Mouse (Mus musculus): ENCODE results near the gene Fndc1. TPM values are rescaled to one million over a fixed set of nuclear protein-coding genes. Genes with fewer than 3 reads are reported as not detected.

Fndc1 gene
- polyA plus RNA-seq, 1 experiment from 2014 or later = 16.7 TPM

- Histone ChIP-seq H3K9ac (ENCODE audit: low read length) (no peak overlapping the region), H3K4me2 (ENCODE audit: low read length) (no peak overlapping the region), H3K4me1 (ENCODE audit: control insufficient read depth in 2 of 2, insufficient read depth in 2 of 2, low read length in 2 of 2) (peaks cover 0 to 2% of the 10 kb centered on the region in 2 experiments; a peak in 1 of 4 replicates), H3K27me3 (ENCODE audit: control insufficient read depth, insufficient read depth, low read length) (peaks cover 3% of the 10 kb centered on the region; the same call in 1 of the 2 replicates), H3K4me3 (ENCODE audit: control insufficient read depth in 1 of 2, insufficient read depth in 1 of 2, low read depth in 1 of 2, low read length in 2 of 2) (no peak overlapping the region), H3K36me3 (ENCODE audit: control insufficient read depth, insufficient read depth, low read length) (no peaks in the 10 kb centered on the region), H3K9me3 (ENCODE audit: control insufficient read depth, low read length) (no peaks in the 10 kb centered on the region), H3K27ac (replicated peaks in 1 of 2; ENCODE audit: control insufficient read depth in 1 of 2, insufficient read depth in 1 of 2, low read depth in 2 of 2, low read length in 2 of 2) (no peak overlapping the region)
- 67% methylated on average over 7 of the region's 7 CpGs for WGBS
- ATAC-seq (ENCODE audit: insufficient number of reproducible peaks, insufficient read depth, low FRiP score, low read depth) = no peak
Measured at GRCm38 (mm10) chr17:7869114-7869513, 42.0 kb upstream of the Fndc1 start.

- H3K4me3 ChIP-seq (ENCODE audit: control insufficient read depth in 1 of 2, insufficient read depth in 1 of 2, low read depth in 1 of 2, low read length in 2 of 2) = no peak overlapping the region
- peaks cover 0 to 2% of the 10 kb centered on the region in 2 experiments; a peak in 1 of 4 replicates for H3K4me1 ChIP-seq (ENCODE audit: control insufficient read depth in 2 of 2, insufficient read depth in 2 of 2, low read length in 2 of 2)
- peaks cover 3% of the 10 kb centered on the region; the same call in 1 of the 2 replicates for H3K27me3 ChIP-seq (ENCODE audit: control insufficient read depth, insufficient read depth, low read length)
- no peak overlapping the region for H3K4me2 ChIP-seq (ENCODE audit: low read length)
- ATAC-seq (ENCODE audit: insufficient number of reproducible peaks, insufficient read depth, low FRiP score, low read depth) = no peak
- no peak overlapping the region for H3K9ac ChIP-seq (ENCODE audit: low read length)
- no peaks in the 10 kb centered on the region for H3K36me3 ChIP-seq (ENCODE audit: control insufficient read depth, insufficient read depth, low read length)
- H3K9me3 ChIP-seq (ENCODE audit: control insufficient read depth, low read length) = no peaks in the 10 kb centered on the region
- no peak overlapping the region for H3K27ac ChIP-seq (replicated peaks in 1 of 2; ENCODE audit: control insufficient read depth in 1 of 2, insufficient read depth in 1 of 2, low read depth in 2 of 2, low read length in 2 of 2)
- WGBS = 9% methylated on average over 4 of the region's 4 CpGs
Measured at GRCm38 (mm10) chr17:7868631-7869030, 41.5 kb upstream of the Fndc1 start.

GRCm38 (mm10) chr17:7864740-7865139 lies 37.6 kb upstream of the Fndc1 start:
- Histone ChIP-seq H3K4me2 (ENCODE audit: low read length) (no peak overlapping the region), H3K27me3 (ENCODE audit: control insufficient read depth, insufficient read depth, low read length) (0 out of 2 replicates have a peak, but pooled peaks cover 3% of the 10 kb centered on the region), H3K9ac (ENCODE audit: low read length) (no peak overlapping the region), H3K4me3 (ENCODE audit: control insufficient read depth in 1 of 2, insufficient read depth in 1 of 2, low read depth in 1 of 2, low read length in 2 of 2) (no peak overlapping the region), H3K9me3 (ENCODE audit: control insufficient read depth, low read length) (no peaks in the 10 kb centered on the region), H3K4me1 (ENCODE audit: control insufficient read depth in 2 of 2, insufficient read depth in 2 of 2, low read length in 2 of 2) (no peaks in the 10 kb centered on the region; a peak in 1 of 4 replicates), H3K36me3 (ENCODE audit: control insufficient read depth, insufficient read depth, low read length) (no peaks in the 10 kb centered on the region), H3K27ac (replicated peaks in 1 of 2; ENCODE audit: control insufficient read depth in 1 of 2, insufficient read depth in 1 of 2, low read depth in 2 of 2, low read length in 2 of 2) (no peak overlapping the region)
- ATAC-seq (ENCODE audit: insufficient number of reproducible peaks, insufficient read depth, low FRiP score, low read depth) = no peak
- 17% methylated on average over 7 of the region's 7 CpGs for WGBS

- H3K36me3 ChIP-seq (ENCODE audit: control insufficient read depth, insufficient read depth, low read length) = no peaks in the 10 kb centered on the region
- no peaks in the 10 kb centered on the region; a peak in 1 of 4 replicates for H3K4me1 ChIP-seq (ENCODE audit: control insufficient read depth in 2 of 2, insufficient read depth in 2 of 2, low read length in 2 of 2)
- H3K4me2 ChIP-seq (ENCODE audit: low read length) = no peak overlapping the region
- H3K9me3 ChIP-seq (ENCODE audit: control insufficient read depth, low read length) = no peaks in the 10 kb centered on the region
- H3K9ac ChIP-seq (ENCODE audit: low read length) = no peak overlapping the region
- ATAC-seq (ENCODE audit: insufficient number of reproducible peaks, insufficient read depth, low FRiP score, low read depth) = no peak
- WGBS = 24% methylated on average over 4 of the region's 4 CpGs
- no peaks in the 10 kb centered on the region for H3K27me3 ChIP-seq (ENCODE audit: control insufficient read depth, insufficient read depth, low read length)
- H3K27ac ChIP-seq (replicated peaks in 1 of 2; ENCODE audit: control insufficient read depth in 1 of 2, insufficient read depth in 1 of 2, low read depth in 2 of 2, low read length in 2 of 2) = no peak overlapping the region
- H3K4me3 ChIP-seq (ENCODE audit: control insufficient read depth in 1 of 2, insufficient read depth in 1 of 2, low read depth in 1 of 2, low read length in 2 of 2) = no peak overlapping the region
Measured at GRCm38 (mm10) chr17:7863745-7864144, 36.6 kb upstream of the Fndc1 start.

GRCm38 (mm10) chr17:7860845-7861360 lies 33.8 kb upstream of the Fndc1 start:
- WGBS = 34% methylated on average over 8 of the region's 8 CpGs
- Histone ChIP-seq H3K27ac (replicated peaks in 1 of 2; ENCODE audit: control insufficient read depth in 1 of 2, insufficient read depth in 1 of 2, low read depth in 2 of 2, low read length in 2 of 2) (no peak overlapping the region), H3K36me3 (ENCODE audit: control insufficient read depth, insufficient read depth, low read length) (no peaks in the 10 kb centered on the region), H3K4me3 (ENCODE audit: control insufficient read depth in 1 of 2, insufficient read depth in 1 of 2, low read depth in 1 of 2, low read length in 2 of 2) (no peak overlapping the region), H3K9me3 (ENCODE audit: control insufficient read depth, low read length) (no peaks in the 10 kb centered on the region), H3K9ac (ENCODE audit: low read length) (no peak overlapping the region), H3K27me3 (ENCODE audit: control insufficient read depth, insufficient read depth, low read length) (no peaks in the 10 kb centered on the region), H3K4me1 (ENCODE audit: control insufficient read depth in 2 of 2, insufficient read depth in 2 of 2, low read length in 2 of 2) (no peaks in the 10 kb centered on the region; a peak in 1 of 4 replicates), H3K4me2 (ENCODE audit: low read length) (no peak overlapping the region)
- no peak for ATAC-seq (ENCODE audit: insufficient number of reproducible peaks, insufficient read depth, low FRiP score, low read depth)

- H3K36me3 ChIP-seq (ENCODE audit: control insufficient read depth, insufficient read depth, low read length) = no peaks in the 10 kb centered on the region
- ATAC-seq (ENCODE audit: insufficient number of reproducible peaks, insufficient read depth, low FRiP score, low read depth) = 0 out of 2 replicates have a peak, but pooled peaks have one; percentile 12
- H3K27ac ChIP-seq (replicated peaks in 1 of 2; ENCODE audit: control insufficient read depth in 1 of 2, insufficient read depth in 1 of 2, low read depth in 2 of 2, low read length in 2 of 2) = no peak overlapping the region
- 71% methylated on average over 6 of the region's 6 CpGs for WGBS
- no peak overlapping the region for H3K9ac ChIP-seq (ENCODE audit: low read length)
- H3K4me3 ChIP-seq (ENCODE audit: control insufficient read depth in 1 of 2, insufficient read depth in 1 of 2, low read depth in 1 of 2, low read length in 2 of 2) = no peak overlapping the region
- no peak overlapping the region for H3K4me2 ChIP-seq (ENCODE audit: low read length)
- H3K4me1 ChIP-seq (ENCODE audit: control insufficient read depth in 2 of 2, insufficient read depth in 2 of 2, low read length in 2 of 2) = no peaks in the 10 kb centered on the region
- no peaks in the 10 kb centered on the region for H3K27me3 ChIP-seq (ENCODE audit: control insufficient read depth, insufficient read depth, low read length)
- H3K9me3 ChIP-seq (ENCODE audit: control insufficient read depth, low read length) = no peaks in the 10 kb centered on the region
Measured at GRCm38 (mm10) chr17:7857658-7858057, 30.6 kb upstream of the Fndc1 start.

GRCm38 (mm10) chr17:7855851-7856250 lies 28.7 kb upstream of the Fndc1 start:
- H3K27ac ChIP-seq (replicated peaks in 1 of 2; ENCODE audit: control insufficient read depth in 1 of 2, insufficient read depth in 1 of 2, low read depth in 2 of 2, low read length in 2 of 2) = no peak overlapping the region

GRCm38 (mm10) chr17:7851979-7852378 lies 24.9 kb upstream of the Fndc1 start:
- Histone ChIP-seq H3K9ac (ENCODE audit: low read length) (no peak overlapping the region), H3K27me3 (ENCODE audit: control insufficient read depth, insufficient read depth, low read length) (no peaks in the 10 kb centered on the region), H3K9me3 (ENCODE audit: control insufficient read depth, low read length) (no peaks in the 10 kb centered on the region), H3K4me2 (ENCODE audit: low read length) (no peak overlapping the region), H3K4me3 (ENCODE audit: control insufficient read depth in 1 of 2, insufficient read depth in 1 of 2, low read depth in 1 of 2, low read length in 2 of 2) (no peak overlapping the region), H3K4me1 (ENCODE audit: control insufficient read depth in 2 of 2, insufficient read depth in 2 of 2, low read length in 2 of 2) (no peaks in the 10 kb centered on the region), H3K36me3 (ENCODE audit: control insufficient read depth, insufficient read depth, low read length) (no peaks in the 10 kb centered on the region), H3K27ac (replicated peaks in 1 of 2; ENCODE audit: control insufficient read depth in 1 of 2, insufficient read depth in 1 of 2, low read depth in 2 of 2, low read length in 2 of 2) (no peak overlapping the region)
- 44% methylated on average over 4 of the region's 4 CpGs for WGBS
- no peak for ATAC-seq (ENCODE audit: insufficient number of reproducible peaks, insufficient read depth, low FRiP score, low read depth)

More at GRCm38 (mm10) chr17:7855851-7856250, 28.7 kb upstream of the Fndc1 start:
- Histone ChIP-seq H3K4me1 (ENCODE audit: control insufficient read depth in 2 of 2, insufficient read depth in 2 of 2, low read length in 2 of 2) (no peaks in the 10 kb centered on the region), H3K9ac (ENCODE audit: low read length) (no peak overlapping the region), H3K27me3 (ENCODE audit: control insufficient read depth, insufficient read depth, low read length) (no peaks in the 10 kb centered on the region), H3K36me3 (ENCODE audit: control insufficient read depth, insufficient read depth, low read length) (no peaks in the 10 kb centered on the region), H3K9me3 (ENCODE audit: control insufficient read depth, low read length) (no peaks in the 10 kb centered on the region), H3K4me3 (ENCODE audit: control insufficient read depth in 1 of 2, insufficient read depth in 1 of 2, low read depth in 1 of 2, low read length in 2 of 2) (no peak overlapping the region), H3K4me2 (ENCODE audit: low read length) (no peak overlapping the region)
- ATAC-seq (ENCODE audit: insufficient number of reproducible peaks, insufficient read depth, low FRiP score, low read depth) = no peak
- WGBS = 64% methylated on average over 8 of the region's 8 CpGs

Data from heart, embryonic 14.5 days (tissue).